ENCODE assay signal across 8 mouse cellular contexts in the genomic region with DNA sequence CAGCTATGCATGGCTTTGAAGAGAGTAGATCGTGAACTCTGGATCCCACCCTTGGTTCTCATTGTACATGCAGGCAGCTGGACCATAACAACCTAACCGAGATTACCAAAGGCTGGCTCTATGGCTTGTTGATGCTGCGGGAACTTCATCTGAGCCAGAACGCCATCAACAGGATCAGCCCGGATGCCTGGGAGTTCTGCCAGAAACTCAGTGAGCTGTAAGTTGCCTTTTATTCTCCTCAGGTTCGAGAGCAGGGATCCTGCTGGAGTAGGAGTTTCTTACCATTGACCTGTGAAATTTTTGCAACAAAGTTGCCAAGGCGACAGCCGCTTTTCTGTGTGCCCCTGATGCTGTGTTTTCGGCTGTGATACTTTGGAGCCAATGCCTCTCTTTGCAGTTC. TPM values are rescaled to one million over a fixed set of nuclear protein-coding genes. Genes with fewer than 3 reads are reported as not detected.
DNase-seq lines count a peak whose midpoint lies in the region; ATAC-seq lines count a peak whose summit lies in the region.

No protein-coding gene starts in this region.

- DNase-seq in embryo, embryonic 10 days (ENCODE audit: low spot score) = peak; percentile 18
- no peak for DNase-seq in embryo, embryonic 11 days
- peak; percentile 80 for DNase-seq in Muller cell, postnatal 12 days (ENCODE audit: inconsistent ontology term)
- DNase-seq in urinary bladder, adult 18-20 months (ENCODE audit: low spot score in 2 of 2) = no peak
- no peak for DNase-seq in ovary, postnatal 10 days (ENCODE audit: low spot score)
- no peak for DNase-seq in ovary, postnatal 14 days (ENCODE audit: low spot score)

- peaks cover 32% of the 10 kb centered on the region for H3K27me3 ChIP-seq in forebrain, embryonic 12.5 days
- no peaks in the 10 kb centered on the region for H3K27me3 ChIP-seq in limb, embryonic 13.5 days

- peak; percentile 79 for ATAC-seq in forebrain, embryonic 12.5 days (ENCODE audit: low FRiP score)
- ATAC-seq in limb, embryonic 13.5 days (ENCODE audit: low FRiP score, low read depth) = no peak

- H3K36me3 ChIP-seq in forebrain, embryonic 12.5 days (replicated peaks) = peaks cover 4% of the 10 kb centered on the region; the same call in 1 of the 2 replicates
- peaks cover 79% of the 10 kb centered on the region for H3K36me3 ChIP-seq in limb, embryonic 13.5 days

- H3K4me3 ChIP-seq in forebrain, embryonic 12.5 days (replicated peaks) = no peak overlapping the region
- no peak overlapping the region for H3K4me3 ChIP-seq in limb, embryonic 13.5 days

- peaks cover 14% of the 10 kb centered on the region; the same call in 1 of the 2 replicates for H3K4me1 ChIP-seq in forebrain, embryonic 12.5 days
- H3K4me1 ChIP-seq in limb, embryonic 13.5 days = peaks cover 54% of the 10 kb centered on the region

- no peaks in the 10 kb centered on the region for H3K9me3 ChIP-seq in forebrain, embryonic 12.5 days
- H3K9me3 ChIP-seq in limb, embryonic 13.5 days = no peaks in the 10 kb centered on the region

- no peak overlapping the region for H3K9ac ChIP-seq in forebrain, embryonic 12.5 days
- H3K9ac ChIP-seq in limb, embryonic 13.5 days = no peak overlapping the region

- WGBS in forebrain, embryonic 12.5 days = 32% methylated on average over 9 of the region's 9 CpGs
- WGBS in limb, embryonic 13.5 days = 59% methylated on average over 9 of the region's 9 CpGs

- no peak overlapping the region for H3K27ac ChIP-seq in forebrain, embryonic 12.5 days
- H3K27ac ChIP-seq in limb, embryonic 13.5 days = 0 out of 2 replicates have a peak overlapping the region, but pooled peaks have one; percentile 2

- H3K4me2 ChIP-seq in forebrain, embryonic 12.5 days = no peak overlapping the region
- no peak overlapping the region for H3K4me2 ChIP-seq in limb, embryonic 13.5 days (replicated peaks)

RNA-seq across cellular contexts. Expression of a gene that starts 31.0 kb away (rescaled TPM):
- polyA plus RNA-seq in forebrain, embryonic 12.5 days (2016; fragmentation: Nextera tagmentation; extraction: Ambion mirVana) = 8.6 and 10.6 TPM in 2 replicates
- polyA plus RNA-seq in limb, embryonic 13.5 days (2015; fragmentation: Nextera tagmentation; extraction: Ambion mirVana) = 61.5 and 64.9 TPM in 2 replicates

Comparison
In these comparisons a context has a peak if more than half of its experiments do, and no peak if none do; other contexts are left out.
1. DNase-seq: peak in embryo, embryonic 10 days (single experiment) and Muller cell, postnatal 12 days (single experiment); none in embryo, embryonic 11 days (single experiment), urinary bladder, adult 18-20 months (0 of 2), ovary, postnatal 10 days (single experiment) and ovary, postnatal 14 days (single experiment).